Mouse (Mus musculus) limb, embryonic 13.5 days (tissue): ENCODE results near the gene Cpa1. TPM values are rescaled to one million over a fixed set of nuclear protein-coding genes. Genes with fewer than 3 reads are reported as not detected.

Experiments
- polyA plus RNA-seq: library from polyadenylated mRNA; unstranded; fragments of >200 nt; fragmentation: Nextera tagmentation; extraction: Ambion mirVana; gene quantifications from 2 replicates; pipeline ENCODE4 v1.2.1, GENCODE M21; 2015

Gene Cpa1
- polyA plus RNA-seq, 1 experiment from 2014 or later: 0.88 TPM

Other genes starting within 250 kb of the Cpa1 start
- gene Zc3hc1, start 248.2 kb upstream of the Cpa1 start, polyA plus RNA-seq: 77.7 and 83.9 TPM in 2 replicates
- 29.4 and 31.7 TPM in 2 replicates for gene Klhdc10, start 237.3 kb upstream of the Cpa1 start, polyA plus RNA-seq
- gene Tmem209, start 129.4 kb upstream of the Cpa1 start, polyA plus RNA-seq: 34.7 and 34.9 TPM in 2 replicates
- 0.22 and 0.34 TPM in 2 replicates for gene Ssmem1, start 129.4 kb upstream of the Cpa1 start, polyA plus RNA-seq
- 10.4 and 11.1 TPM in 2 replicates for gene Cpa2, start 97.6 kb upstream of the Cpa1 start, polyA plus RNA-seq
- 2.3 and 2.7 TPM in 2 replicates for gene Cpa4, start 70.8 kb upstream of the Cpa1 start, polyA plus RNA-seq
- gene Cpa5, start 28.2 kb upstream of the Cpa1 start, polyA plus RNA-seq: 0.33 and 0.79 TPM in 2 replicates
- gene Cep41, start 54.5 kb downstream of the Cpa1 start, polyA plus RNA-seq: 52.3 and 55.4 TPM in 2 replicates
- gene Mest, start 84.3 kb downstream of the Cpa1 start, polyA plus RNA-seq: 1,770 and 1,957 TPM in 2 replicates